Mouse (Mus musculus) lung, postnatal 4 days (tissue): ENCODE results near the gene Nlrc5.

Experiments
- DNase-seq, 2 experiments: peaks; one replicate each; pipeline ENCODE4 v3.0.0; 2021

Gene Nlrc5

GRCm38 (mm10) chr8:94471281-94471680 is 37.1 kb downstream of the Nlrc5 start:
- DNase-seq, result no peak

GRCm38 (mm10) chr8:94472741-94473140 is 38.6 kb downstream of the Nlrc5 start:
- no peak for DNase-seq

- no peak for DNase-seq
Measured at GRCm38 (mm10) chr8:94473431-94473830, 39.3 kb downstream of the Nlrc5 start.

DNA sequence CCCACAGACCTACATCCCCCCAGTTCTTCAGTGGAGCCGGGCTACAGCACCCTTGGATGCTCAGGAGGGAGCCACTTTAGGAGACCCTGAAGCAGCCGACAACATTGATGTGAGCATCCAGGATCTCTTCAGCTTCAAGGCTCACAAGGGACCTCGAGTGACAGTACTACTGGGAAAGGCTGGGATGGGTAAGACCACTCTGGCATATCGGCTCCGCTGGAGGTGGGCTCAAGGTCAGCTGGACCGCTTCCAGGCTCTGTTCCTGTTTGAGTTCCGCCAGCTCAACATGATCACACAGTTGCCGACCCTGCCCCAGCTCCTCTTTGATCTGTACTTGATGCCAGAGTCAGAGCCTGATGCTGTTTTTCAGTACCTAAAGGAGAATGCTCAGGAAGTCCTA is 41.6 kb downstream of the Nlrc5 start:
- DNase-seq, result no peak

DNA sequence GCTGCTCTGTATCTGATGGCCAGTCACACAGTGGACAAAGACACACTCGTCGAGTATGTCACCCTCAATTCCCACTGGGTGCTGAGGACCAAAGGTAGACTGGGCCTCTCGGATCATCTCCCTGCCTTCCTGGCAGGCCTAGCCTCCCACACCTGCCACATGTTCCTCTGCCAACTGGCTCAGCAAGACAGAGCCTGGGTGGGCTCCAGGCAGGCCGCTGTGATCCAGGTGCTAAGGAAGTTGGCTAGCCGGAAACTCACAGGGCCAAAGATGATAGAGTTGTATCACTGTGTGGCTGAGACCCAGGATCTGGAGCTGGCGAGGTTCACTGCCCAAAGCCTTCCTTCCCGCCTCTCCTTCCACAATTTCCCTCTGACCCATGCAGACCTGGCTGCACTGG is 42.7 kb downstream of the Nlrc5 start:
- DNase-seq, result no peak

GRCm38 (mm10) chr8:94482051-94482450 is 47.9 kb downstream of the Nlrc5 start:
- DNase-seq, result no peak

DNA sequence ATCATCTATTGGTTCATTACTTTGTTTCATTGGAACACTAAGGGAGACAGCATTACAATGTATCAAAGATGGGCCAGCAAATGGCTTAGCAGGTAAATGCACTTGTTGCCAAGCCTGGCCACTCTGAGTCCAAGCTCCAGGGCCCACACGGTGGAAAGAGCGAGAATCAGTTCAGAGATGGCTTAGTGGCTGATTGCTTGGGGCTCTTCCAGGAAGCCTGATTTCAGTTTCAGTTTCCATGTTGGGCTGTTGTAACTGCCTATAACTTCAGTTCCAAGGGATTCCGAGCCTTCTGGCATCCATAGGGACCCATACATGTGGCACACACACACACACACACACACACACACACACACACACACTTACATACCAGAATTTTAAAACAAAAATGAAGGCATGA is 51.1 kb downstream of the Nlrc5 start:
- DNase-seq, result no peak

DNA sequence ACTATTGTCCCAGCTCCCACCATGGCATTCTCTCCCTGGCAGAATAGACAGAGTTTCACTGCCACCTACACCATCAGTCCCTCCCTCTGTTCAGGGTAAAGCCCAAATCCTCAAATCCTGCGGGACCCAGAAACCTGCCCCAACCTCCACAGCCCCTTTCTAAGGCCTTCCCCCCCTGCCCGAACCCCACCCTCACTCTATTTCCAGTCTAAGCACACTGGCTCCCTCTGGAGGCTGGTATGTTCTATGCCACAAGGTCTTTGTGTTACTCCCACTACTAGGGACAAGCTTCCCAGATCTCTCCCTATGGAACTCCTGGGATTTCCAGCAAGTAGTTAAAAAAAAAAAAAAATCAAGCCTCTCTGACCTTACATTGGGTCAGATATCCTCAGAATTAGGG is 51.7 kb downstream of the Nlrc5 start:
- peak in 1 of 2 experiments; percentile 59 for DNase-seq

- no peak for DNase-seq
Measured at GRCm38 (mm10) chr8:94488016-94488415, 53.9 kb downstream of the Nlrc5 start.

DNA sequence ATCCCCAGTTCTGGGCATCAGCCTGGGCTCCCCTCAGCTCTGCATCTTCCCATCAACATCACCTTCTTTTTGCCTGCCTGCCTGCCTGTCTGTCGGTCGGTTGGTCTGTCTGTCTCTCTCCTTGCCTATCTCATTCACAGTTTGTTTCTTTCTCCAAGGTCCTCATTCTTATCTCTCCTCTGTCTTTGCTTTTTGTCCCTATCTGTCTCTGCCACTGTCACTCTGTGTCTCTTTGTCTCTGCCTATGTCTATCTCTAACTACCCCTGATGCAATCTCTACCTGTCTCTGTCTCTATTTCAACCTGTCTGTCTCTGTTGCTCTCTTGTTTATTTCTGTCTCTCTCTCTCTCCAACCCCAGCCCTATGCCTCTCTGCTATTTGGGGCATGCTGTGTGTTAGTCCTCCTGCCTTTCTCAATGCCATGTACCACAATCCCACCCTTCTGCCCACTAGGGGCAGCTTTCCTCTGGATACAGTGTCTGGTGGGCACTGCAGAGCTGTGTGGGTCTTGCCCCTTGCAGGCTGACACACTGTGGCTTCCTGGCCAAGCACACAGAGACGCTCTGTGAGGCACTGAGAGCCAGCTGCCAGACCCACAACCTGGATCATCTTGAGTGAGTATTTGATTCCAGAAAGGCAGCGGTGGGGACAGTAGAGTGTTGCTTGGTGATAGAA is 55.8 kb downstream of the Nlrc5 start:
- DNase-seq, result no peak

DNA sequence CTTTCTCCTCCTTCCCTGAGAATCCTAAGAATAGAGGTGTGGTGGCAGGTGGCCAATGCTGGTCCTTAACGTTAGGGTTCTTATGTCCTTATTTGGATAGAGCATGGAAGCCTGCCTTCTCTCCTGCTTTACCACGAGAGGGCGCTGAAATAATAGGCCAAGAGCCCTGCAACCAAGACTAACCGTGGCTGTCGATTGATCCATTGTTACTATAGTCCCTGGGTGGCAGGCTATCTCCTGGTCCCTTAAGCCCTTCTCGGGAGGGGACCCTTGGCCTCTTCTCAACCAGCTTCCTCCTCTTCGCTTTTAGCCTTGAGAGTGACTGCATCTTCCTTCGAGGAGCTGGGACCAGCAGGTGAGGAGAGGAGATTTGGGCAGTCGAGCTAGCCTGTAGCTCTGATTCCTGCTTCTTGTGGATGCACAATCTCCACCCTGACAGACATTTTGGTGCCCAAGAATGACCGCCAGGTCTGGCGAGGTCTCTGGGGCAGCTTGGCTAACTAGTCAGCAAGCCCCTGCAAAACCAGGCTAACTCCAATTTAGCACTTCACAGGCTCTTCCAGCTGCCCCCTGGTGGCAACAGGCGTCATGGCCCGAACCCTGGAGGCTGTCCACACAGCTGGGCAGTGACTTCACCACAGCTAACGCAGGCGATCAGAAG is 58.0 kb downstream of the Nlrc5 start:
- DNase-seq, result peak; percentile 75 to 84

- DNase-seq, result no peak
Measured at GRCm38 (mm10) chr8:94493240-94493639, 59.1 kb downstream of the Nlrc5 start.

DNA sequence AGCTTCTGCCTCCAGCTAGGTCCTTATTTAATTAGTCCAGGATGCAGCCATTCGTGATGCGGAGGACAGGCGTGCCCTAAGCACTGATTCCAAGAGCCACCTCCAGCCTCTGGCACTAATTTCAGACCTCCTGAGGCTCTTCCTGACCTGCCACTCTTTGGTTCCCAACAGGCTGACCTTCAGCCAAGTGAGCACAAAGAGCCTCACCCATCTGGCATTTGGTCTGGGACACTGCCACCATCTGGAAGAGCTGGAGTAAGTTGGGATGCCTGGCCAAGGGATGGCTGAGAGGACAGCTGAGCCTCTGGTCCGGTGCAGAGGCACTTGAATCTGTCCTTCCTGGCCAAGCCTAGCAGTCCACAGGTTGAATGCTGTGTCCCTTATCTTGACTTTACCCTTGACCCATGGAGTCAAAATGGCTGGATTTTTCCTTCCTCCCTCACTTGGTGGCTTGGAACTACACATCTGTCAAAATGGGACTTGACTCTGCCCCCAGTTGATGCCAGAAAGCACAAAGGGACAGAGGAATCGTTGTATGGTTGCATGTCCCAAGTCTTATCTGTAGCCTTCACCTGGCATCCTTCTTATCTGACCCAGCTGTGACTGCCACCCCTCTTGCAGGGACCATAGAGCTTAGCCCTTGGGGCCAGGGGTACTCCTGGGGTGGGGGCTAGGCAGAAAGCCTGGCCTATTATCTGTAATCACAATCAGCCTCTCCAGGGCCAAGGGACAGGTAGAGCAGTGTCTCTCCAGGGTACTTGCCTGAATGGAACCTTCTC is 81.5 kb downstream of the Nlrc5 start:
- no peak for DNase-seq

DNA sequence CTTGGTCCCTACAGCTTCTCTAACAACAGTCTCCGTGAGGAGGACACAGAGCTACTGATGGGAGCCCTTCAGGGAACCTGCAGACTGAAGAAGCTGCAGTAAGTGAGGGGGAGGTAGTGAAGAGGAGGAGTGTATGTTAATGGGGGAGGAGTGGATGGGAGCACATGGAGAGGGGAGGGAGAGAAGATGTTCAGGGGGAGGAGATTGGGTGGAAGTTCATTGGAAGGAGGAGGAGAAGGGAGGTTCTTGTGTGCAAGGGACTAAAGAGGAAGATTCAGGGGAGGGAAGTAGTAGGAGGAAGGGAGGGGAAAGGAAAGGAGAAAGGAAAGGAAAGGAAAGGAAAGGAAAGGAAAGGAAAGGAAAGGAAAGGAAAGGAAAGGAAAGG is 82.0 kb downstream of the Nlrc5 start:
- DNase-seq, result no peak

GRCm38 (mm10) chr8:94516766-94517165 is 82.6 kb downstream of the Nlrc5 start:
- no peak for DNase-seq

GRCm38 (mm10) chr8:94518331-94518730 is 84.2 kb downstream of the Nlrc5 start:
- DNase-seq, result no peak

DNA sequence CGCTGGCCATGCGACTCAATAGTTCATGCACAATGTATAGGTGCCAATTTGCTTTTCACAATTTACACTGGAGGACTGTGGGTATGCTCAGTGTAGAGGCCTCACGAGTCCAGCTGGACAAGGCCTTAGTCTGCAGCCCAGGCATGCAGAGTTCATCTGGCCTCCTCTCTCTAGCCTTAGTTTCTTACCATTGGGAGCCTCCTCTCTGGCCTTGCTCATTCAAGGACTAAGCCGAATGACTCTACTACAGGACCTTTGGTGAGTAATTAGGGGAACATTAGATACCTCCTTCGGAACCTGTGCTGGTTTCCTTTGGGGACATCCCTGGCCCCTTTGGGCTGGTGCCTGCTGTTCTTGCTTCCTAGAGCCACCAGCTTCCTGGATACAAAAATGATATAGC is 84.9 kb downstream of the Nlrc5 start:
- DNase-seq, result no peak

- DNase-seq, result no peak
Measured at GRCm38 (mm10) chr8:94521481-94521880, 87.3 kb downstream of the Nlrc5 start.

GRCm38 (mm10) chr8:94522482-94522881 is 88.3 kb downstream of the Nlrc5 start:
- no peak for DNase-seq

DNA sequence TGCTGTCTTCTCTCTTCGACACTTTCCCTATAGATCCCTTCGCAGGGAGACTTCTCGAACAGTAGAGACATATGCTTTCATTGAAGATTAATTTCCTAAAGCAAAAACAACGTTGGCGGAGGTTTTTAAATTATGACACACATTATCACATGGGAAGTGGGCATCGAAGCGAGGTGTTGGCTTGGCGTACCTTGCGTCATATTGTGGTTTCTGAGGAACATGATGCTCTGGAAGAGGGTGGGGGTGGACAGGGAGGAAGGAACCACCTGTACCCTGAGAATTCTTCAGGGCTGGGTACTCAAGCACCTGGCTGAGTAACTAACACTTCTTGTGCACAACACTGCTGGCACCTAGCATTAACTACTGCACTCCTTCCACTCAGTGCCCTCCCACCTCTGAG is 90.4 kb downstream of the Nlrc5 start:
- no peak for DNase-seq

- DNase-seq, result no peak
Measured at GRCm38 (mm10) chr8:94527178-94527577, 93.0 kb downstream of the Nlrc5 start.

- DNase-seq, result peak; percentile 48 to 71
Measured at GRCm38 (mm10) chr8:94528245-94528644, 94.1 kb downstream of the Nlrc5 start.

DNA sequence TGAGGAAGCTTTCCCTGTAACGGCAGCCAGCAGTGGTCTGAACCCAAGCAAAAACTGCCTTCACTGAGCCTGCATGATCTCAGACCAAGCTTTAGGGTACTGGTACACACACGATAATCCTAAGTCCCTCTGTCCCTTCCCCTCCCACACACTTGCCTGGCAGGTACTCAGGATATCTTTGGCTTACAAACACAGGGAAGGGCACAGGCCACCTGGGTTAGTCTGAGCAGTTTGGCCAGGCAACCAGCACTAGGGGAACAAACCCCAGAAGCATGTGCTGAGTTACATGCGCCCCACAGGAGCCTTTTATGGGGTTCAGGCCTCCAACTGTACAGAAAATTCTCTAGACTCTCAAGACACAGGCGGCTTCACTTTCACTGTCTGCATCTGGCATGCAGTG is 95.7 kb downstream of the Nlrc5 start:
- DNase-seq, result no peak

DNA sequence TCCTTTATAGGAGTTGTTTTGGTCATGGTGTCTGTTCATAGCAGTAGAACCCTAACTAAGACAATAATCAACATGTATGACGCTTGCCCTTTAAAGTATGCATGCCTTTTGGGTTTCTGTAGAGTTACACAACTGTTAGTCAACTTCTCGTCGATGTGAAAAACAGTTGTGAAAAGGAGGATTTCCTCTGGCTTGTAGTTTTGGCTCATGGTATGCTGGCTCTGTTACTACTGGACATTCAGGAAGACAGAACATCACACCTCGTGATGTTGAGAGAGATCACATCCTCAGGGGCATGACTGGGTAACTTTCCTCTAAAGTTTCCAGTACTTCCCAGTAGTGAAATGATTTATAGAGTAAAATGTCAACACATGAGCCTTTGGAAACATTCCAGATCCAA is 96.5 kb downstream of the Nlrc5 start:
- DNase-seq, result no peak
